Mouse (Mus musculus) spleen, adult 2 months (tissue): ENCODE measurements at regions not wholly inside any gene's neighbourhood (a gene's known extent, or its start where the extent isn't known, plus 50 kb on each side); places are given as distances from the start of the nearest gene placed in this dataset.

Experiments used
- CTCF ChIP-seq: fragments of 200-500 bp; IDR thresholded peaks from 2 replicates; pipeline ENCODE4 v1.5.1; 2011; ENCODE audit warnings: mild to moderate bottlenecking, inconsistent platforms; ENCODE audit not compliant: insufficient read depth, insufficient read length, insufficient replicate concordance; ENCODE audit errors: extremely low read depth
- POLR2A ChIP-seq: fragments of 200-500 bp; IDR thresholded peaks from 2 replicates; pipeline ENCODE4 v1.6.1; 2011; ENCODE audit warnings: low read depth, low read length, inconsistent platforms

GRCm38 (mm10) chr2:173416921-173417320, 105.5 kb upstream of the 1700021F07Rik start:
- TF ChIP-seq CTCF (peak; percentile 22; the same call in 1 of the 2 replicates), POLR2A (no peak)
